Mouse (Mus musculus) cerebellum, adult 2 months (tissue): ENCODE measurements around the gene Csde1.

ENCODE experiments used
- CTCF ChIP-seq: fragments of 200-500 bp; IDR thresholded peaks from 2 replicates; pipeline ENCODE4 v1.5.1; 2011; ENCODE audit warnings: low read depth, mild to moderate bottlenecking, control low read depth, low read length, moderate library complexity, borderline replicate concordance; ENCODE audit not compliant: insufficient read depth
- POLR2A ChIP-seq: fragments of 200-500 bp; IDR thresholded peaks from 2 replicates; pipeline ENCODE4 v1.6.1; 2011; ENCODE audit warnings: low read length, control low read depth, borderline replicate concordance; ENCODE audit not compliant: insufficient read depth

DNA sequence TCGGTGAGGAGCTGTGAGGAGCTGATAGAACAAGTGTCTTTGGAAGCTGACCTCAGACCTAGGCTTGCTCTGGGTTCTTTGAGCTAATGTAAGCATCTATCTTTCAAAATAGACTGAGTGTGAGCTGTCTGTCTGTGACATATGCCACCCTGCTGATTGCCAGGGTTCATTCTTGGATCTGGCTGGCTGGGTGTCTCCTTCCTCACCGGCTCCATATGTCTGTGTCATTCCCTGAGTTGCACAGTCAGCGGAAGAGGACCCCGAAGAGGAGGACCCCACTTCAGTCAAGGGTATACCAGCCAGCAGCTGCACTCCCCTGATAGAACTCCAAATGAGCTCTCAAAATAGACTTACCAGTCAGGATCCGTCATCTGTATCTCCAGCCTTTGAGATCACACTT, 62.5 kb downstream of the Csde1 start:
- TF ChIP-seq CTCF = no peak
- no peak for TF ChIP-seq POLR2A
